Mouse (Mus musculus): ENCODE data around the gene Adprh. TPM values are rescaled to one million over a fixed set of nuclear protein-coding genes. Genes with fewer than 3 reads are reported as not detected.
A peak's percentile ranks its signal among the peaks of the same experiment; 100 is the strongest.

The Adprh gene
- polyA plus RNA-seq, 1 experiment from 2014 or later, result 46.7 TPM

GRCm38 (mm10) chr16:38475681-38476311 is 23.3 kb upstream of the Adprh start:
- no peaks in the 10 kb centered on the region for H3K36me3 ChIP-seq (ENCODE audit: control insufficient read depth, insufficient read depth, low read length)
- H3K9me3 ChIP-seq (ENCODE audit: control insufficient read depth, low read length), result no peaks in the 10 kb centered on the region
- no peaks in the 10 kb centered on the region for H3K4me1 ChIP-seq (replicated peaks; ENCODE audit: control insufficient read depth, insufficient read depth)
- peak overlapping the region; percentile 61 for H3K4me2 ChIP-seq (replicated peaks; ENCODE audit: low read depth)
- DNase-seq (ENCODE audit: low spot score) (no peak), ATAC-seq (ENCODE audit: low FRiP score, low TSS enrichment) (no peak)
- no peak for TF ChIP-seq CTCF (IDR thresholded peaks at IDR 0.05; ENCODE audit: low read depth)
- no peak for TF ChIP-seq EP300 (optimal IDR thresholded peaks at IDR 0.05)
- 44% methylated on average over 4 of the region's 4 CpGs for WGBS
- H3K4me3 ChIP-seq (ENCODE audit: low read depth, low read length), result no peak overlapping the region
- H3K27me3 ChIP-seq (ENCODE audit: control insufficient read depth, insufficient read depth, low read length), result no peaks in the 10 kb centered on the region
- no peak overlapping the region for H3K9ac ChIP-seq (ENCODE audit: low read length)
- no peak overlapping the region for H3K27ac ChIP-seq (replicated peaks)

- WGBS, result 89% methylated on average over 9 of the region's 9 CpGs
- H3K9ac ChIP-seq (ENCODE audit: low read length), result no peak overlapping the region
- no peak for DNase-seq (ENCODE audit: low spot score)
- no peaks in the 10 kb centered on the region for H3K27me3 ChIP-seq (ENCODE audit: control insufficient read depth, insufficient read depth, low read length)
- no peaks in the 10 kb centered on the region for H3K36me3 ChIP-seq (ENCODE audit: control insufficient read depth, insufficient read depth, low read length)
- no peak overlapping the region for H3K27ac ChIP-seq (replicated peaks)
- H3K9me3 ChIP-seq (ENCODE audit: control insufficient read depth, low read length), result no peaks in the 10 kb centered on the region
- no peaks in the 10 kb centered on the region for H3K4me1 ChIP-seq (replicated peaks; ENCODE audit: control insufficient read depth, insufficient read depth)
- no peak for ATAC-seq (ENCODE audit: low FRiP score, low TSS enrichment)
- TF ChIP-seq CTCF (IDR thresholded peaks at IDR 0.05; ENCODE audit: low read depth) (no peak), EP300 (optimal IDR thresholded peaks at IDR 0.05) (no peak)
- no peak overlapping the region for H3K4me3 ChIP-seq (ENCODE audit: low read depth, low read length)
- H3K4me2 ChIP-seq (replicated peaks; ENCODE audit: low read depth), result no peak overlapping the region
Observed at GRCm38 (mm10) chr16:38474677-38475286, 22.3 kb upstream of the Adprh start.

- Histone ChIP-seq H3K4me3 (ENCODE audit: low read depth, low read length) (no peak overlapping the region), H3K27me3 (ENCODE audit: control insufficient read depth, insufficient read depth, low read length) (no peaks in the 10 kb centered on the region), H3K36me3 (ENCODE audit: control insufficient read depth, insufficient read depth, low read length) (no peaks in the 10 kb centered on the region), H3K9ac (ENCODE audit: low read length) (no peak overlapping the region), H3K9me3 (ENCODE audit: control insufficient read depth, low read length) (no peaks in the 10 kb centered on the region), H3K4me2 (replicated peaks; ENCODE audit: low read depth) (no peak overlapping the region), H3K4me1 (replicated peaks; ENCODE audit: control insufficient read depth, insufficient read depth) (no peaks in the 10 kb centered on the region), H3K27ac (replicated peaks) (no peak overlapping the region)
- DNase-seq (ENCODE audit: low spot score), result no peak
- WGBS, result 85% methylated on average over 5 of the region's 5 CpGs
- ATAC-seq (ENCODE audit: low FRiP score, low TSS enrichment), result no peak
- no peak for TF ChIP-seq EP300 (optimal IDR thresholded peaks at IDR 0.05)
- TF ChIP-seq CTCF (IDR thresholded peaks at IDR 0.05; ENCODE audit: low read depth), result no peak
Observed at GRCm38 (mm10) chr16:38473661-38474060, 21.2 kb upstream of the Adprh start.

GRCm38 (mm10) chr16:38472507-38472873 is 20.0 kb upstream of the Adprh start:
- TF ChIP-seq EP300 (optimal IDR thresholded peaks at IDR 0.05) (no peak), CTCF (IDR thresholded peaks at IDR 0.05; ENCODE audit: low read depth) (no peak)
- Histone ChIP-seq H3K4me2 (replicated peaks; ENCODE audit: low read depth) (no peak overlapping the region), H3K4me3 (ENCODE audit: low read depth, low read length) (no peak overlapping the region), H3K9ac (ENCODE audit: low read length) (no peak overlapping the region), H3K27me3 (ENCODE audit: control insufficient read depth, insufficient read depth, low read length) (no peaks in the 10 kb centered on the region), H3K27ac (replicated peaks) (no peak overlapping the region), H3K36me3 (ENCODE audit: control insufficient read depth, insufficient read depth, low read length) (no peaks in the 10 kb centered on the region), H3K4me1 (replicated peaks; ENCODE audit: control insufficient read depth, insufficient read depth) (no peaks in the 10 kb centered on the region), H3K9me3 (ENCODE audit: control insufficient read depth, low read length) (no peaks in the 10 kb centered on the region)
- WGBS, result 86% methylated on average over 5 of the region's 5 CpGs
- no peak for DNase-seq (ENCODE audit: low spot score)
- no peak for ATAC-seq (ENCODE audit: low FRiP score, low TSS enrichment)

GRCm38 (mm10) chr16:38471697-38472506 is 19.4 kb upstream of the Adprh start:
- Histone ChIP-seq H3K4me1 (replicated peaks; ENCODE audit: control insufficient read depth, insufficient read depth) (no peaks in the 10 kb centered on the region), H3K4me3 (ENCODE audit: low read depth, low read length) (no peak overlapping the region), H3K27ac (replicated peaks) (no peak overlapping the region), H3K36me3 (ENCODE audit: control insufficient read depth, insufficient read depth, low read length) (no peaks in the 10 kb centered on the region), H3K27me3 (ENCODE audit: control insufficient read depth, insufficient read depth, low read length) (no peaks in the 10 kb centered on the region), H3K9me3 (ENCODE audit: control insufficient read depth, low read length) (no peaks in the 10 kb centered on the region), H3K4me2 (replicated peaks; ENCODE audit: low read depth) (no peak overlapping the region), H3K9ac (ENCODE audit: low read length) (no peak overlapping the region)
- 68% methylated on average over 11 of the region's 11 CpGs for WGBS
- no peak for ATAC-seq (ENCODE audit: low FRiP score, low TSS enrichment)
- no peak for DNase-seq (ENCODE audit: low spot score)
- TF ChIP-seq CTCF (IDR thresholded peaks at IDR 0.05; ENCODE audit: low read depth) (no peak), EP300 (optimal IDR thresholded peaks at IDR 0.05) (no peak)

GRCm38 (mm10) chr16:38469437-38469836 is 16.9 kb upstream of the Adprh start:
- Histone ChIP-seq H3K9ac (ENCODE audit: low read length) (no peak overlapping the region), H3K36me3 (ENCODE audit: control insufficient read depth, insufficient read depth, low read length) (no peaks in the 10 kb centered on the region), H3K27me3 (ENCODE audit: control insufficient read depth, insufficient read depth, low read length) (no peaks in the 10 kb centered on the region), H3K4me1 (replicated peaks; ENCODE audit: control insufficient read depth, insufficient read depth) (no peaks in the 10 kb centered on the region), H3K9me3 (ENCODE audit: control insufficient read depth, low read length) (no peaks in the 10 kb centered on the region), H3K4me2 (replicated peaks; ENCODE audit: low read depth) (no peak overlapping the region), H3K27ac (replicated peaks) (no peak overlapping the region), H3K4me3 (ENCODE audit: low read depth, low read length) (no peak overlapping the region)
- DNase-seq (ENCODE audit: low spot score) (no peak), ATAC-seq (ENCODE audit: low FRiP score, low TSS enrichment) (no peak)
- WGBS, result 75% methylated on average over 8 of the region's 8 CpGs
- TF ChIP-seq EP300 (optimal IDR thresholded peaks at IDR 0.05) (no peak), CTCF (IDR thresholded peaks at IDR 0.05; ENCODE audit: low read depth) (no peak)
